Mouse (Mus musculus) liver, adult 2 months (tissue): Measurements from ENCODE around the gene Ctr9.

Experiments
- CTCF ChIP-seq: fragments of 200-500 bp; IDR thresholded peaks from 2 replicates; pipeline ENCODE4 v1.5.1; 2011; ENCODE audit warnings: low read depth, low read length, control low read depth
- POLR2A ChIP-seq: fragments of 200-500 bp; IDR thresholded peaks from 2 replicates; pipeline ENCODE4 v1.6.1; 2011; ENCODE audit warnings: low read length, control low read depth; ENCODE audit not compliant: insufficient read depth; ENCODE audit errors: extremely low read depth

- TF ChIP-seq CTCF (no peak), POLR2A (no peak)
These were observed 56.4 kb downstream of the Ctr9 start for GRCm38 (mm10) chr7:111085153-111085552.
